Mouse (Mus musculus) small intestine, adult 2 months (tissue): ENCODE results near the gene Casq2.

Experiments
- CTCF ChIP-seq: fragments of 200-500 bp; IDR thresholded peaks from 2 replicates; pipeline ENCODE4 v1.5.1; 2012; ENCODE audit warnings: low read depth, mild to moderate bottlenecking, control low read depth, inconsistent platforms, low read length, moderate library complexity, mixed read lengths; ENCODE audit not compliant: insufficient replicate concordance, insufficient read length; ENCODE audit errors: extremely low read depth
- POLR2A ChIP-seq: fragments of 200-500 bp; IDR thresholded peaks from 2 replicates; pipeline ENCODE4 v1.6.1; 2012; ENCODE audit warnings: low read depth, mild to moderate bottlenecking, control low read depth, inconsistent platforms, low read length, moderate library complexity

DNA sequence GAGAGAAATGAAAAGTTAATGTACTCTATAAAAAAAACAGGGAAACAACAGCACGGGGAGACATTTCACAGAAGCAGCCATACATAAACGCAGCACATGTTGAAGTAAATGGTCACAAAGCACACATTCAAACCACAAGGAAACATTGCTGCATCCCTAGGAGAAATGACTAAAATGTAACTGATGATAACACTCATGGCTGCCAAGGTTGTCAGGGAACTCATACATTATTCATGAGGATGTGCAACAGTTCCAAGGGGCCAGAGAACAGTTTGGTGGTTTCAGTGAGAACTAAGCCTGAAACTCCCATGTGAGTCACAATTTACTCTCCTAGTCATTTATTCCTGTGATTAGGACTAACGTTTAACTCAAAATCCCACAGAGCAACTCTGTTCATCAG lies 22.0 kb downstream of the Casq2 start:
- TF ChIP-seq CTCF, result no peak
- TF ChIP-seq POLR2A, result no peak
